Mouse (Mus musculus) bone marrow, adult 2 months (tissue): Measurements from ENCODE around the gene Tnni3k. TPM values are rescaled to one million over a fixed set of nuclear protein-coding genes. Genes with fewer than 3 reads are reported as not detected.

Experiments
- H3K27ac ChIP-seq: fragments of 200-500 bp; 2 replicates; pipeline ENCODE4 v1.5.1; 2012; ENCODE audit warnings: low read depth, mild to moderate bottlenecking, control low read depth, inconsistent platforms, low read length; ENCODE audit not compliant: control insufficient read depth, poor library complexity, insufficient read depth
- H3K4me1 ChIP-seq: fragments of 200-500 bp; 2 replicates; pipeline ENCODE4 v1.6.1; 2011; ENCODE audit warnings: low read length; ENCODE audit not compliant: control insufficient read depth, insufficient read depth
- H3K4me3 ChIP-seq: fragments of 200-500 bp; replicated peaks from 2 replicates; pipeline ENCODE3; 2011; ENCODE audit warnings: mild to moderate bottlenecking, low read depth, low read length, control low read depth; ENCODE audit not compliant: control insufficient read depth
- CTCF ChIP-seq: fragments of 200-500 bp; IDR thresholded peaks from 2 replicates; pipeline ENCODE4 v1.5.1; 2011; ENCODE audit warnings: low read length, control low read depth; ENCODE audit not compliant: control insufficient read depth, insufficient read depth
- POLR2A ChIP-seq: fragments of 200-500 bp; IDR thresholded peaks from 2 replicates; pipeline ENCODE4 v1.6.1; 2011; ENCODE audit warnings: low read depth, mild to moderate bottlenecking, control low read depth, low read length, borderline replicate concordance; ENCODE audit not compliant: control insufficient read depth
- WGBS: fragments of 180-500 bp; shearing (Covaris S2); methylation state at CpG from one replicate; pipeline ENCODE4 v1.1.7; 2018; 5-methylcytosine and 5-hydroxymethylcytosine counted together
- polyA plus RNA-seq: library from polyadenylated mRNA; stranded (reverse); fragments of >200 nt; gene quantifications from 2 replicates; pipeline ENCODE4 v1.2.4, GENCODE M21; 2011; ENCODE audit warnings: low replicate concordance; ENCODE audit not compliant: missing spikeins, insufficient read depth, insufficient read length

The Tnni3k gene
- not detected in 2 replicates for polyA plus RNA-seq

GRCm38 (mm10) chr3:155055231-155055916 is at the start of gene Tnni3k:
Tnni3k (minus strand) TSS chr3:155055407.
- Histone ChIP-seq H3K4me3 (no peak within 1 kb of the TSS), H3K27ac (no peak within 1 kb of the TSS), H3K4me1 (no peaks in the 10 kb centered on the region)
- WGBS: 70% methylated on average over 6 of the region's 6 CpGs
- TF ChIP-seq POLR2A (no peak), CTCF (no peak)

GRCm38 (mm10) chr3:155099266-155099665 is 44.1 kb upstream of the Tnni3k start:
- no peak for TF ChIP-seq CTCF
- no peak for TF ChIP-seq POLR2A
- 83% methylated on average over 1 of the region's 1 CpGs for whole genome bisulfite sequencing
- H3K4me3 ChIP-seq: no peak overlapping the region
- H3K27ac ChIP-seq: no peak overlapping the region
- no peaks in the 10 kb centered on the region for H3K4me1 ChIP-seq

GRCm38 (mm10) chr3:155093116-155093956 is 38.1 kb upstream of the Tnni3k start, which contains the start of the genes Fpgt and Lrriq3:
Fpgt (minus strand) TSS chr3:155093403.
Lrriq3 (plus strand) TSS chr3:155093434.
- Histone ChIP-seq H3K4me1 (no peaks in the 10 kb centered on the region; the same call in 1 of the 2 replicates), H3K4me3 (peak within 1 kb of the TSS; percentile 89), H3K27ac (peak within 1 kb of the TSS; percentile 45)
- TF ChIP-seq CTCF: no peak
- peak; percentile 48; the same call in 1 of the 2 replicates for TF ChIP-seq POLR2A
- WGBS: 2% methylated on average over 47 of the region's 47 CpGs

- WGBS: 94% methylated on average over 6 of the region's 6 CpGs
These were observed 36.9 kb upstream of the Tnni3k start for GRCm38 (mm10) chr3:155092081-155092480.

GRCm38 (mm10) chr3:155077908-155078307 is 22.7 kb upstream of the Tnni3k start:
- WGBS: 70% methylated on average over 4 of the region's 4 CpGs
- TF ChIP-seq CTCF (no peak), POLR2A (no peak)
- Histone ChIP-seq H3K4me3 (no peak overlapping the region), H3K4me1 (no peaks in the 10 kb centered on the region), H3K27ac (no peak overlapping the region)

More at GRCm38 (mm10) chr3:155092081-155092480, 36.9 kb upstream of the Tnni3k start:
- Histone ChIP-seq H3K4me3 (no peak overlapping the region), H3K27ac (no peak overlapping the region), H3K4me1 (no peaks in the 10 kb centered on the region; the same call in 1 of the 2 replicates)
- no peak for TF ChIP-seq CTCF
- no peak for TF ChIP-seq POLR2A

GRCm38 (mm10) chr3:155059449-155059822 is 4.2 kb upstream of the Tnni3k start:
- no peak overlapping the region for H3K4me3 ChIP-seq
- no peaks in the 10 kb centered on the region for H3K4me1 ChIP-seq
- H3K27ac ChIP-seq: no peak overlapping the region
- TF ChIP-seq CTCF (no peak), POLR2A (no peak)

- TF ChIP-seq CTCF (no peak), POLR2A (no peak)
- 68% methylated on average over 6 of the region's 6 CpGs for WGBS
These were observed 3.7 kb upstream of the Tnni3k start for GRCm38 (mm10) chr3:155058800-155059448.

GRCm38 (mm10) chr3:155057566-155057965 is 2.4 kb upstream of the Tnni3k start:
- Histone ChIP-seq H3K4me1 (no peaks in the 10 kb centered on the region), H3K4me3 (no peak overlapping the region), H3K27ac (no peak overlapping the region)
- TF ChIP-seq POLR2A (no peak), CTCF (no peak)

More at GRCm38 (mm10) chr3:155058800-155059448, 3.7 kb upstream of the Tnni3k start:
- Histone ChIP-seq H3K27ac (no peak overlapping the region), H3K4me1 (no peaks in the 10 kb centered on the region), H3K4me3 (no peak overlapping the region)
